Mouse (Mus musculus) T-helper 1 cell (primary cell): ENCODE measurements around the gene Ppp1r1a.

ENCODE experiments used
- in situ Hi-C: fragments of 300-600 bp; cut with MboI, MseI; formaldehyde crosslinking; loops from one replicate; pipeline ENCODE4 v1.15.1; 2025; ENCODE audit warnings: high pct_unique_total_duplicates

The Ppp1r1a gene

GRCm38 (mm10) chr15:103537822-103538213 lies at the start of gene Ppp1r1a:
Gene Ppp1r1a, minus strand, starts transcription at chr15:103538003.
- in situ Hi-C loops: no loop called here

DNA sequence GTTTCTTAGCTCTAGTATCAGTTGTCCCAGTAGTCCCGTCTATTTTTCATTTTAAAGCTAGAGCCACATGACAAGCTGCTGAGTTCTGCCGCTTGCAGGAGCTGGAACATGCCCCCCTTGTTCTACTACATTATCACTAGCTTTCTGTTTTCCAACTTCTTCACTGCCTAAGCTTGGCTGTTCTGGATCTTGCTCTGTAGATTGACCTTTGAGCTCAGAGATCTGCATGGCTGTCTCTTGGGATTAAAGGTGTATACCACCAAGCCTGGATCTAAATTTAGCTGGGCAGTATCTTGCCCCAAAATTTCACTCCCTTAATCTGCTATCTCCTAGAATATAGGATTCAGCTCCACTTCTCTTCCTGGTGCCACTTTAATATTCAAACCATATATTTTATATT lies 48.1 kb upstream of the Ppp1r1a start:
- in situ Hi-C loops: no loop called here

- in situ Hi-C loops: no loop called here
Observed at GRCm38 (mm10) chr15:103564981-103565380, 27.2 kb upstream of the Ppp1r1a start, which contains the start of gene Glycam1. Gene Glycam1, minus strand, starts transcription at chr15:103565081.

GRCm38 (mm10) chr15:103552096-103552690 lies 14.4 kb upstream of the Ppp1r1a start:
- in situ Hi-C loops: loop anchor here (10.0 kb wide), 1 partner anchor 203 kb away; the partner anchor contains the start of gene Mucl1

- in situ Hi-C loops: loop anchor here (10.0 kb wide), 1 partner anchor 204 kb away; the partner anchor contains the start of gene Mucl1
Observed at GRCm38 (mm10) chr15:103551053-103551452, 13.2 kb upstream of the Ppp1r1a start.

DNA sequence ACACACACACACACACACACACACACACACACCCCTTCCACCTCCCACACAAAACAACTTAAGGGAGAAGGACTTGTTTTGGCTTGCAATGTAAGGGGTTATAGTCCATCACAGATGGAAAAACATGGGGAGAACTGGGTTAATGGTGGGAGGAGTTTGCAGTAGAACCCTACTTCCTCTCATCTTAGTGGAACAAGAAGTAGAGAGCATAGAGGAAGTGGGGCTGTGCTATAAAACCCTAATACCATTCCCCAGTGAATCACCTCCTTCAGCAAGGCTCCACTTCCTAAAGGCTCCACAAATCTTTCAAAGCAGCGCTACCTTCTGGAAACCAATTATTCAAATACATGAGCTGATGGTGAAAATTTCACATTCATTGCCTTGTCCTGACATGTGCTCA lies 11.7 kb upstream of the Ppp1r1a start:
- in situ Hi-C loops: no loop called here

- in situ Hi-C loops: no loop called here
Observed at GRCm38 (mm10) chr15:103547983-103548382, 10.2 kb upstream of the Ppp1r1a start.

DNA sequence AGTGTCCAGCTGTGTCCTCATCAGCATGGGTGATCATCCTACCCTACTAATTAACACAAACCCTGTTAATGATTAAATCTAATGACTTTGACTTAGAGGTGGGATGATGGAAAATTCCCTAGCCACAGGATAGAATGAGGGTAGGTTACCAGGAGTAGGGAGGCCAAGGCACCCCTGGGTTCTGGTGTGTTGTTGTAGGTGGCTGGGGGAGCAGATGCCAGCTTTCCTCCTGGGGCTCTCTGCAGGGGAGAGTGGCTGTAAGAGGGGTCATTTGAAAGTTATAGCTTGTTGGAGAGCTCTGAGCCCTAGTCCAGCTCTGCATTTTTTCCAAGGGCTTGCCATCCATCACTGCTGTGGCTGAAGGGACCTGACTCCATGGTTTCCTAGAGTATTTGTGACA lies 4.7 kb upstream of the Ppp1r1a start:
- in situ Hi-C loops: no loop called here

DNA sequence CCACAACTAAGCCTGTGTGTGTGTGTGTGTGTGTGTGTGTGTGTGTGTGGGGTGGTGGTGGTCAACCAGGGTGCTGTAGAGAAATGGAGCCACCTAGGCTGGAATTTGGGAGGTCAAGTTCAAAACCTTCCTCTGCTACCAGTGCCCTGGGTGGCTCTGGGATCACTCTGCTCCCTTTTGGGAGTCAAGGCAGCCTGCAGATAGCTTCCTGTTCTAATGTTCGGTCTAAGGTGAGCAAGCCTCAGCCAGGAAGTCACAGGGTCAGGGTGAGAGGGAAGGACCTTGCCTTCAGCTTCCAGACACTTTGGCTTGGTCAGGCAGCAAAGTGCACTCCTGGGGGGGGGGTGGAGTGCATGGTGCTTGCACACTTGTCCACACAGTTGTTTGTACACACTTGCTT lies 2.8 kb upstream of the Ppp1r1a start:
- in situ Hi-C loops: no loop called here

DNA sequence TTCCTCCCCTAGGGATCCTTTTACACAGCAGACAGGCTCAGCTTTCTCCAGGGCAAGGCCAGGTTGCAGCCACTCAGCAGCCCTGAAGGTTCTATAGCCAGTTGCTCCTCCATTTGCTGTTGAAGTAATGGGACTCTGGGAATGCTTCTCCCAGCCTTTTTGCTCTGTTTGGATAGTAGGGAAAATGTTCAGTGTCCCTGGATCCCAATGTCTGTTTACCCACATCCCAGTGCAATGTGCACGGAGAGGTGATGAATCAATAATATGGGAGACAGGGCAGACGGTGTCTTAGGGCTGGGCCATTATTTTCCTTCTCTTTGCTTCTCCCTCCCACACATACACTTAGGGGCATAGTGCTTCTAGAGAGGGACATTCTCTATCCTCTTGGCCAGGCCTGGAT lies 1.5 kb upstream of the Ppp1r1a start:
- in situ Hi-C loops: no loop called here

DNA sequence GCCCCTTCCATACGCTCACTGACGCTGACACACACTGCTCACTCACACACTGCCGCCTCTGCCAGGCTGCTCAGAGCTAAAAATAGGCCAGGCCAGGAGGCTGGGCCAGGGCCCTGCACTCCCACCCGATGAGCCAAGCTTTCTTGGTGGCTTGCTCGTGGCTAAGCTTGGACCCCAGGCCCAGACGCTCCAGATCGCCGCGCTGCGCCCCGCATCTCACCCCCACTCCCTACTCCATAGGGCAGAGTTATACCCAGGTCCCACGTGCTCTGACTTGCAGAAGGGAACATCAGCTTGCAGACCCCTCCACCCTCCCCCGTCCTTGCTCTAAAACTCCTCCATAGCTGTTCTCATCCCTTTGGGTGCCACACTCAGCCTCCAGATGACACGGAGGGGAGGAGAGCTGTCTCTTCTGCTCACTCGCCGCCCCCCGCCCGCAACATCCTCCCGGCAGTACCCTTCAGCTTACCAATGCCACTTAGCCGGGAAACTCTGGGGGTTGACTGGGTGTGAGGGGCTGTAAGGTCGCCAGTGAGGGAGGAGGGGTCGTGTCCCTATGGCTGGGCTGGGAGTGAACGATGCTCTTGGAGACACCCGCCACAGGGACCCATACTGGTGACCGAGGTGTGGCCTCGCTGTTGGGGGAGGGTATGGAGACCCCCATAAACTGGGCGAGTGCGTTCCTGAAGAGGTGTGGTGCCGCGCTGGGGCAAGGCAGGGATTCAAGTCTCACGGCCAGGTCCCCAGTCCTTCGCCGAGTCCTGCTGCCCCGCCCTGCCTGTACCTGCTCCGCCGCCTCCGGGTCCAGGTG lies 587 bp downstream of the Ppp1r1a start:
- in situ Hi-C loops: no loop called here

DNA sequence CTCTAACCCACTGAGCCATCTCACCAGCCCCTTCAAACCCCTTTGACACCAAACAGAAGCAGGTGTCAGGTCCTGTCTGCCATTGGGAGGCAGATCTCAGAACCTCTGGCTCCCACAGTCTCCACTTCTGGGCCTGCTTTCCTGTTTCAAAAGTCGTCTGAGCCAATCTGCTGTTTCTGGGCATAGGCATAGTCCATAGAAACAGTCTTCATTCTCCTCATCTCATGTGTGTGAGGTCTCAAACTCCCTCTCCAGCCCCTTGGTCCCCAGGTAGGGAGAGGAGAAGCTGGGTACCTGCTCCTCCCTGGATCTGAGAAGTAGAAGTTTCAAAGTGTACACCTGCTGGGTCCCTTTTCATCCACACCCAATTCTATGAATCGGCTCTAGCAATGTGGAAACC lies 1.3 kb downstream of the Ppp1r1a start:
- in situ Hi-C loops: no loop called here

DNA sequence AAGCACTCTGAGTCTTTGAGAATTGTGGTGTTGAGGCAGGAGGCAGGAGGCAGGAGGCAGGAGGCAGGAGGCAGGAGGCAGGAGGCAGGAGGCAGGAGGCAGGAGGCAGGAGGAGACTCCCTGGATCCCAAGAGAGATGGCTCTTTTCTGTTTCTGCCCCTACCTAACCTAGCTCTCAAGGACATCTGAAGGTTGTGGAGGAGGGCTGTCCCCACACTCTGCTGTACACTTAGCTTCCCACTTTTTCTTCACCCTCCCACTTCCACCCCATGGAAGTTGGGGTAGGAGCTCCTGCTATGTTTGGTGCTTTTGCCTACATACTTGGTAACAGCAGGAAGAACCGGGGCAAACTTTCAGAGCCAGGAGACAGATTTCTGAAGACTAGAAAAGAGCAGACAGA lies 2.0 kb downstream of the Ppp1r1a start:
- in situ Hi-C loops: no loop called here

GRCm38 (mm10) chr15:103535030-103535429 lies 2.8 kb downstream of the Ppp1r1a start:
- in situ Hi-C loops: no loop called here

DNA sequence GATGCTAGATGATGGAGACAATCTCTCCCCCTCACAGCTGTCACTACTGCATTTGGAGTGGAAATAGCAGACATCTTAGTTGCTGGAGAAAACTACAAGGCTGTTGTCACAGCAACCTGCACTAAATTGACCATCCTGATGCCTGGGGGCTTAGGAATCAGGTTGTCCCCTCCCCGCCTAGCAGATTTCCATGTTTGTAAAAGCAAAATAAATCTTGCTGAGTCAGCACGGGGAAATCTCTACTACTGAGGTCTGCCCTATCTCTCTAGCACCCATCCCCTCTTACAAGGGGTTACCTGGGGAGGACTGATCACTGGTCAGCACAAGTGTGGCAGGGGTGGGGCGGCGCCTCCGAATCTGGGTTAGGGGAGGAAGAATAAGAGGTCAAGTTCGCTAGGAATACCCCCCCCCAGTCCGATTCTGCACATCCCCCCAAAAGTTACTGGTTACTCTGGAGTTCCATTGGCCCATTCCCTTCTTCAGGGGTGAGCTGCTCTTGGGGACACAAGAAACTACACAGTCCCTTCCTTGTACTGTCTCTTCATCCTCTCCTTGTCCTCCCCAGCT lies 3.7 kb downstream of the Ppp1r1a start:
- in situ Hi-C loops: no loop called here

DNA sequence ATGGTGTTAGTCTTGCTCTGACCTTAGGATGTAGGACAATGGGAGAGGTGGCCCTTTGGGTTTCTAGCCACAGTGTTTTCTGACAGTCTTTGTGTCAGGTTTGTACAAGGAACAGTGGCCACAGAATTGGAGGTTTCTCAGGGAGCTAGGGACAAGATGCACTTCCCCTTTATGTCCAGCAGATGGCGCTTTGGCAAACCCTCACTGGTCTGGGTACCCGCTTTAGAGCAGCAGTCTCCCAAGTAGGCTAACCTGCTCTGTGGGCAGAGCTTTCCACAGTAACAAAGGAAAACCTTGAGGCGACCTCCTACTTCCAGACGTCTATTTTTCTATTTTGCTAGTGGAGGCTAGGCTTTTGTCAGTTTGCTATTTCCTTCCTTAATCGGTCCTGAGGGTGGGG lies 7.4 kb downstream of the Ppp1r1a start:
- in situ Hi-C loops: no loop called here

DNA sequence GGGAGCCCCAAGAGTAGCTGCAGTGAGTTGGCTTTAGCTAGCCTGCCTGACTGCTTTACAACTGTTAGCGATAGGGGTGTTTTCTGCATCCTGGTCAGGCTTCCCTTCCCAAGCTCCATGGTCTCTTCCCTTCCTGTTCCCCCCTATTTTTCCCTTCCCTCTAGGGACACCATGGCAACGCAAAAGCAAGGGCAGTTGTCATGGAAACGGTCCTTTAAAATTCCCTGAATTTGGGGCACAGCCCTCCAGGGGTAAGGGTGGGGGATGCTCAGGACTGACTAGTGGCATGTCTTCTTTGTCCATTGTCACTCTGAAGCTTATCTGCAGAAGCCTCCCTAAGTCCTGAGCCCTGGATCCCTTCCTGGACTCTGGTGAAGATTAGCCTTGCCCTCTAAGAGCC lies 14.6 kb downstream of the Ppp1r1a start:
- in situ Hi-C loops: no loop called here

DNA sequence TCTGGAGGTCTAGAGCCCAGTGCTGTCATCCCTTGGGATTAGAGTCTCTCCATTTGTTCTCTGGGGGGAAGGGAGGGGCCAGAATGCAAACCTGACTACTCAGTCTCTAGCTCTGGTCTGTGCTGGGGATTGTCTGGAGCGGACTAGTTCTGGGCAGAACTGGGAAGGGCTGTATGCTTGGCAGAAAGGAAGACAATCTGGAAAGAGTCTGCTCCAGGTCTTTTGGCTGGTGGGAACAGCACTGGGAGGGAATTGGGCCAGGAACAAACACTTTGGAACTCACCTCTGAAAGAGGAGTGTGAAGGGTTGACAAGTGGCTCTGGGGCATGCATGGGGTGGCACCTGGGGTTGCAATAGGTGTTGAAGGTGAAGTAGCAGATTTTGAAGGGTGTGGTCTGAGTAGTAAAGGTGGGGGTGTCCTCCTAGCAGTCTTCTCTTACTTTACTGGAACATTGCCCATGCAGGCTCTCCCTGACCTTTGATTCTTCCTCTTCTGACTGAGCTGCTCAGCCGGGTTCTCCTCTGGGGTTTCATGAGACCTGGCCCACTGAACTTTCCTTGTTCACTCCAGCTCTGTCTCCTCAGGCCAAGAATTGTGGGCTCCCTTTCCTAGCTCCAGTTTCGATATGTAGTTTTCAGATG lies 15.2 kb downstream of the Ppp1r1a start:
- in situ Hi-C loops: no loop called here

GRCm38 (mm10) chr15:103519386-103520378 lies 18.1 kb downstream of the Ppp1r1a start:
- in situ Hi-C loops: no loop called here

GRCm38 (mm10) chr15:103518600-103519385 lies 19.0 kb downstream of the Ppp1r1a start:
- in situ Hi-C loops: no loop called here
